16 mouse cellular contexts compared by ENCODE assay signal in genomic region chr11:72856764-72857163, GRCm38 (mm10).
"Had no signal": no experiment of that assay in that cellular context is flagged by ENCODE, and none has a peak within 500 bp of the region (broad histone marks: within the 10 kb centered on the region; RNA-seq: fewer than 3 reads in every experiment).

No protein-coding gene starts in this region.

- DNase-seq: lung, adult 2 months; lung, postnatal 14 days; lung, postnatal 36 days; right cerebral cortex, postnatal 14 days; spleen, adult 18-20 months; thymus, adult 18-20 months; thymus, postnatal 14 days; thymus, postnatal 36 days had no signal

- H3K9ac ChIP-seq: lung, embryonic 15.5 days; midbrain, embryonic 13.5 days; midbrain, embryonic 15.5 days; neural tube, embryonic 12.5 days had no signal

- H3K4me1 ChIP-seq: lung, embryonic 15.5 days; midbrain, embryonic 13.5 days; midbrain, embryonic 15.5 days; neural tube, embryonic 12.5 days had no signal

- H3K27me3 ChIP-seq: lung, embryonic 15.5 days; megakaryocyte, embryonic 14.5 days; midbrain, embryonic 13.5 days; midbrain, embryonic 15.5 days; neural tube, embryonic 12.5 days had no signal

- H3K9me3 ChIP-seq: lung, embryonic 15.5 days; megakaryocyte, embryonic 14.5 days; midbrain, embryonic 13.5 days; midbrain, embryonic 15.5 days; neural tube, embryonic 12.5 days had no signal

- H3K27ac ChIP-seq: lung, embryonic 15.5 days; macrophage; midbrain, embryonic 13.5 days; midbrain, embryonic 15.5 days; neural tube, embryonic 12.5 days had no signal

- H3K4me3 ChIP-seq: lung, embryonic 15.5 days; megakaryocyte, embryonic 14.5 days; midbrain, embryonic 13.5 days; midbrain, embryonic 15.5 days; neural tube, embryonic 12.5 days had no signal

- H3K4me2 ChIP-seq: lung, embryonic 15.5 days; midbrain, embryonic 11.5 days; midbrain, embryonic 13.5 days; midbrain, embryonic 15.5 days; neural tube, embryonic 12.5 days had no signal

- ATAC-seq: lung, postnatal 0 days; midbrain, embryonic 13.5 days; midbrain, embryonic 15.5 days had no signal
